Mouse (Mus musculus) lung, embryonic 14.5 days (tissue): ENCODE data around the gene Irak2. TPM values are rescaled to one million over a fixed set of nuclear protein-coding genes. Genes with fewer than 3 reads are reported as not detected.
A peak's percentile ranks its signal among the peaks of the same experiment; 100 is the strongest.
"Not testable (repeated sequence)": the region's sequence is repeated elsewhere in the genome, so short reads cannot be mapped to it uniquely, and the experiment has no call there.

Experiments
- ATAC-seq: fragments of 200-750 bp; cut with Nextera tagmentation; 2 replicates; pipeline ENCODE4 v1.8.0; 2017; ENCODE audit warnings: mild to moderate bottlenecking, moderate TSS enrichment, moderate library complexity; ENCODE audit not compliant: insufficient read depth
- DNase-seq: peaks from one replicate; pipeline ENCODE4 v3.0.0-alpha.2; 2015
- H3K27ac ChIP-seq: fragments of 300-500 bp; sonication (generic); 2 replicates; pipeline ENCODE4 v1.5.1; 2014; ENCODE audit warnings: low read depth, mild to moderate bottlenecking, moderate library complexity
- H3K27me3 ChIP-seq: fragments of 300-500 bp; sonication (generic); 2 replicates; pipeline ENCODE4 v1.6.1; 2014; ENCODE audit warnings: low read length, control low read depth; ENCODE audit not compliant: insufficient read depth
- H3K36me3 ChIP-seq: fragments of 300-500 bp; sonication (generic); 2 replicates; pipeline ENCODE4 v1.6.1; 2014; ENCODE audit warnings: control low read depth; ENCODE audit not compliant: insufficient read depth
- H3K4me1 ChIP-seq: fragments of 300-500 bp; sonication (generic); 2 replicates; pipeline ENCODE4 v1.6.1; 2014; ENCODE audit warnings: antibody characterized with exemption, control low read depth; ENCODE audit not compliant: insufficient read depth
- H3K4me2 ChIP-seq: fragments of 300-500 bp; sonication (generic); 2 replicates; pipeline ENCODE4 v1.6.1; 2014; ENCODE audit warnings: mild to moderate bottlenecking
- H3K4me3 ChIP-seq: fragments of 300-500 bp; sonication (generic); 2 replicates; pipeline ENCODE4 v1.5.1; 2014; ENCODE audit warnings: low read depth, low read length
- H3K9ac ChIP-seq: fragments of 300-500 bp; sonication (generic); 2 replicates; pipeline ENCODE4 v1.6.1; 2014
- H3K9me3 ChIP-seq: fragments of 300-500 bp; sonication (generic); 2 replicates; pipeline ENCODE4 v1.6.1; 2016; ENCODE audit warnings: low read depth, low read length, control low read depth
- CTCF ChIP-seq: IDR thresholded peaks from 2 replicates; pipeline ENCODE4 v1.5.1; 2016; ENCODE audit warnings: antibody characterized with exemption, low read depth
- WGBS: fragments of 180-500 bp; shearing (Covaris S2); extraction: QIAGEN DNeasy Blood & Tissue Kit; methylation state at CpG from one replicate; pipeline ENCODE4 v1.1.7; 2014; 5-methylcytosine and 5-hydroxymethylcytosine counted together
- polyA plus RNA-seq: library from polyadenylated mRNA; unstranded; fragments of >200 nt; fragmentation: Nextera tagmentation; extraction: Ambion mirVana; gene quantifications from 2 replicates; pipeline ENCODE4 v1.2.1, GENCODE M21; 2014

The Irak2 gene
- polyA plus RNA-seq, 1 experiment from 2014 or later: 3.1 TPM

DNA sequence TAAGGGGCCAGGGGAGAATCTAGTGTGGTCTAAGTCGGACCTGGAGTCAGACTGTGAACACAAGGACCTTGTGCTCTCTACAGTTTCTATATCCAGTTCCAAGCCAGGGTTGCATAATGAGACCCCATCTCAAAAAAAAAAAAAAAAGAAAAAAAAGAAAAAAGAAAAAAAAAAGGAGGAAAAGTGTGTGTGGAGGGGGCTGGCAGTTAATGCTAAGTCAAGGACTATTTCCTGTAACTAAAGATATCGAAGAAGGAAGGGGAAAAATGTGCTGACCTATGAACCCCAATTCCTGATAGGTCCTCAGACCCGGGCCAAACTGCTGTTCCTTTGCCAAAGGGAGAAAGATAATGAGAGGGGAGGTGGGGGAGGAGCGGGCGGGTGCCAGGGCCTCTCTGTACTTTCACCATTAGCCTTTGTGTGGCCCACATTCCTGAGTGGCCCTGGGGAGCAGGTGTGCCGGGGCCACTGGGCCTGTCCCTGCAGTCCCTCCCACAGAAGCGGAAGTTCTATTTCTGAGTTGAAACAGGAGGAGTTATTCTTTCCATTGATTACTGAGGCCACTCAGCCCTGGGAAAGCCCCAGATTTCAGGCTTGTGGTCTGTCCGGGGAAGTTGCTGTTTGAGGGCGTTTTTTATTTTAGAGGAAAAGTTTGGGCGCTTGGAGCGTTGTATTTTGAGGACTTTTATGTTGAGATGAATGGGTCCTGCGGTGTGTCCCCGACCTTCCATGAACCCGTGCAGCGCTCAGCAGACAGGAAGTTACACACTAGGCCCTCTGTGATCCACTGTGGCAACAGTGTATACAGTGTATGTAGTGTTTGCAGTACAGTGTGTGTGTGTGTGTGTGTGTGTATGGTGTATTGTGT, 30.3 kb downstream of the Irak2 start:
- Histone ChIP-seq H3K36me3 (no peaks in the 10 kb centered on the region), H3K4me2 (peak overlapping the region; percentile 15; the same call in 1 of the 2 replicates), H3K4me1 (peaks cover 4% of the 10 kb centered on the region; the same call in 1 of the 2 replicates), H3K9me3 (no peaks in the 10 kb centered on the region), H3K4me3 (no peak overlapping the region), H3K9ac (peak overlapping the region; percentile 13; the same call in 1 of the 2 replicates), H3K27me3 (no peaks in the 10 kb centered on the region), H3K27ac (peak overlapping the region; percentile 70)
- peak; percentile 81 for ATAC-seq
- TF ChIP-seq CTCF: no peak
- 28% methylated on average over 15 of the region's 15 CpGs for WGBS
- peak; percentile 49 for DNase-seq

GRCm38 (mm10) chr6:113669821-113670220, 31.6 kb downstream of the Irak2 start:
- no peaks in the 10 kb centered on the region for H3K9me3 ChIP-seq
- H3K4me1 ChIP-seq: peaks cover 4% of the 10 kb centered on the region; the same call in 1 of the 2 replicates
- ATAC-seq: no peak
- H3K4me2 ChIP-seq: no peak overlapping the region
- H3K27me3 ChIP-seq: no peaks in the 10 kb centered on the region
- no peak overlapping the region for H3K4me3 ChIP-seq
- H3K36me3 ChIP-seq: no peaks in the 10 kb centered on the region
- WGBS: 41% methylated on average over 7 of the region's 7 CpGs
- no peak for TF ChIP-seq CTCF
- no peak overlapping the region for H3K27ac ChIP-seq
- no peak for DNase-seq
- H3K9ac ChIP-seq: no peak overlapping the region

DNA sequence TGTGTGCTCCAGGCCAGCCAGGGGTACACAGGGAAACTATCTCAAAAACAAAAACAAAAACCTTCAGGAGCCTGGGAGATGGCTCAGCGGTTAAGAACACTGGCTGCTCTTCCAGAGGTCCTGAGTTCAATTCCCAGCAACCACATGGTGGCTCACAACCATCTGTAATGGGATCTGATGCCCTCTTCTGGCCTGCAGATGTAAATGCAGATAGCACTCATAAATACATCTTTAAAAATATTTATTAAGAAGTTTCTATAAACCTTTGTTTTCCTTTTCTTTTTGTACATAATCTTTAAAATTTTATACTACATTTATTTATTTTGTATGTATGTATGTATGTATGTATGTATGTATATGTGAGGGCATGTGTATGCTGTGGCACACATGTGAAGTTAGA, 33.8 kb downstream of the Irak2 start:
- not testable (repeated sequence) for H3K4me2 ChIP-seq, DNase-seq, H3K9me3 ChIP-seq, H3K27me3 ChIP-seq, ATAC-seq, H3K27ac ChIP-seq, H3K4me3 ChIP-seq, H3K36me3 ChIP-seq, H3K4me1 ChIP-seq, H3K9ac ChIP-seq
- TF ChIP-seq CTCF: peak; percentile 22; the same call in 1 of the 2 replicates
- 88% methylated on average over 1 of the region's 1 CpGs for WGBS

- H3K9me3 ChIP-seq: no peaks in the 10 kb centered on the region
- H3K9ac ChIP-seq: no peak overlapping the region
- no peak overlapping the region for H3K4me2 ChIP-seq
- no peak overlapping the region for H3K27ac ChIP-seq
- WGBS: 77% methylated on average over 6 of the region's 6 CpGs
- peaks cover 4% of the 10 kb centered on the region; the same call in 1 of the 2 replicates for H3K4me1 ChIP-seq
- H3K4me3 ChIP-seq: no peak overlapping the region
- H3K27me3 ChIP-seq: no peaks in the 10 kb centered on the region
- no peak for TF ChIP-seq CTCF
- DNase-seq (no peak), ATAC-seq (no peak)
- no peaks in the 10 kb centered on the region for H3K36me3 ChIP-seq
Measured at GRCm38 (mm10) chr6:113672989-113673388, 34.7 kb downstream of the Irak2 start.

DNA sequence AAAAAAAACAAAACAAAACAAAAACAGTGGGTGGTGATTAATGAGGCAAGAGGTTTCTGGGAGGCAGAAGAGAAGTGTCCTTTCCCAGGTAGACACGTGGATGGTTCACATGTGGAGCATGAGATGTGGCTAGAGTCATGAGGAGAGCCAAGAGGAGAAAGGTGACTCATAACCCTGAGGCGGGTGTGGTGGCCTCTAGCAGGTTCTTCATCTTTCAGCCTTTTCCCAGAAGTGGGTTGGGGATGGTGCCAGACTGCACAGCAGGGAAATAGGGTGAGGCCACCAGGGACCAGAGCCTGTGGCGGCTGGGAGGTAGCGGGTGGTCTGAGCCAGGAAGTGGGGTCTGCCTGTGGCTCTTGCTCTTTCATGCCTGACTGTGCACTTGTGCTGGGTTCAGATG, 37.0 kb downstream of the Irak2 start:
- Histone ChIP-seq H3K4me3 (no peak overlapping the region), H3K9me3 (no peaks in the 10 kb centered on the region), H3K4me1 (no peaks in the 10 kb centered on the region), H3K9ac (no peak overlapping the region), H3K27me3 (no peaks in the 10 kb centered on the region), H3K4me2 (no peak overlapping the region), H3K36me3 (no peaks in the 10 kb centered on the region), H3K27ac (no peak overlapping the region)
- TF ChIP-seq CTCF: no peak
- DNase-seq (no peak), ATAC-seq (no peak)
- 78% methylated on average over 4 of the region's 4 CpGs for WGBS

DNA sequence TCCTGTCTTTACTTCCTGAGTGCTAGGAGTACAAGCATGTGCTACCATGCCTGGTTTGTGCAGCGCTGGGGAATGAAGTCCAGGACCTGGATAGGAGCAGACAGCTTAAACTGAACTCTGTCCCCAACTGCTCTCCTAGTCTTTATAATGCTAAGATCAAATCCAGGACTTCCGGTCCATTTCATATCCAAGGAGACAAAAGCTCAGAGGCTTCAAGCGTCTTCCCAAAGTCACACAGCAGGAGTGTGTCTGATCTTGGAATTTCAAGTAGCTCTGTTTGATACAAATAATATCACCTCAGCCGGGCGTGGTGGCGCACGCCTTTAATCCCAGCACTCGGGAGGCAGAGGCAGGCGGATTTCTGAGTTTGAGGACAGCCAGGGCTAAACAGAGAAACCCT, 37.7 kb downstream of the Irak2 start:
- no peak overlapping the region for H3K9ac ChIP-seq
- no peaks in the 10 kb centered on the region for H3K4me1 ChIP-seq
- no peak overlapping the region for H3K4me2 ChIP-seq
- H3K27ac ChIP-seq: no peak overlapping the region
- ATAC-seq: no peak
- H3K36me3 ChIP-seq: no peaks in the 10 kb centered on the region
- no peak overlapping the region for H3K4me3 ChIP-seq
- DNase-seq: no peak
- no peak for TF ChIP-seq CTCF
- H3K9me3 ChIP-seq: no peaks in the 10 kb centered on the region
- no peaks in the 10 kb centered on the region for H3K27me3 ChIP-seq
- 87% methylated on average over 9 of the region's 9 CpGs for WGBS

GRCm38 (mm10) chr6:113677070-113677734, 38.9 kb downstream of the Irak2 start:
- no peaks in the 10 kb centered on the region for H3K36me3 ChIP-seq
- no peak for TF ChIP-seq CTCF
- H3K4me3 ChIP-seq: no peak overlapping the region
- 64% methylated on average over 14 of the region's 14 CpGs for WGBS
- DNase-seq (no peak), ATAC-seq (no peak)
- H3K9ac ChIP-seq: no peak overlapping the region
- no peak overlapping the region for H3K27ac ChIP-seq
- H3K9me3 ChIP-seq: no peaks in the 10 kb centered on the region
- H3K27me3 ChIP-seq: no peaks in the 10 kb centered on the region
- no peak overlapping the region for H3K4me2 ChIP-seq
- no peaks in the 10 kb centered on the region for H3K4me1 ChIP-seq
